Mouse (Mus musculus) hindbrain, embryonic 13.5 days (tissue): ENCODE measurements around the gene Rnf187. TPM values are rescaled to one million over a fixed set of nuclear protein-coding genes. Genes with fewer than 3 reads are reported as not detected.

Experiments used
- ATAC-seq: fragments of 200-750 bp; cut with Nextera tagmentation; 2 replicates; pipeline ENCODE4 v1.8.0; 2017; ENCODE audit warnings: moderate TSS enrichment; ENCODE audit not compliant: low FRiP score
- H3K27ac ChIP-seq: fragments of 300-500 bp; sonication (generic); 2 replicates; pipeline ENCODE4 v1.5.1; 2015; ENCODE audit warnings: inconsistent platforms, mild to moderate bottlenecking, moderate library complexity
- H3K27me3 ChIP-seq: fragments of 300-500 bp; sonication (generic); 2 replicates; pipeline ENCODE4 v1.6.1; 2015; ENCODE audit warnings: mild to moderate bottlenecking, inconsistent platforms
- H3K36me3 ChIP-seq: fragments of 300-500 bp; sonication (generic); 2 replicates; pipeline ENCODE4 v1.6.1; 2015; ENCODE audit warnings: mild to moderate bottlenecking, inconsistent platforms
- H3K4me1 ChIP-seq: fragments of 300-500 bp; sonication (generic); replicated peaks from 2 replicates; pipeline ENCODE4 v1.6.1; 2015; ENCODE audit warnings: inconsistent platforms
- H3K4me2 ChIP-seq: fragments of 300-500 bp; sonication (generic); 2 replicates; pipeline ENCODE4 v1.6.1; 2015; ENCODE audit warnings: inconsistent platforms, mild to moderate bottlenecking, moderate library complexity
- H3K4me3 ChIP-seq: fragments of 300-500 bp; sonication (generic); 2 replicates; pipeline ENCODE4 v1.5.1; 2015; ENCODE audit warnings: mild to moderate bottlenecking, inconsistent platforms
- H3K9ac ChIP-seq: fragments of 300-500 bp; sonication (generic); 2 replicates; pipeline ENCODE4 v1.6.1; 2015; ENCODE audit warnings: mild to moderate bottlenecking, inconsistent platforms
- H3K9me3 ChIP-seq: fragments of 300-500 bp; sonication (generic); 2 replicates; pipeline ENCODE4 v1.6.1; 2016; ENCODE audit warnings: inconsistent platforms
- WGBS: fragments of 180-500 bp; shearing (Covaris S2); methylation state at CpG from one replicate; pipeline ENCODE4 v1.1.7; 2015; 5-methylcytosine and 5-hydroxymethylcytosine counted together
- microRNA-seq: library from miRNA; unstranded; fragments of <30 nt; microRNA quantifications from one replicate; pipeline ENCODE4, GENCODE M21; 2016
- polyA plus RNA-seq: library from polyadenylated mRNA; unstranded; fragments of >200 nt; fragmentation: Nextera tagmentation; extraction: Ambion mirVana; gene quantifications from 2 replicates; pipeline ENCODE4 v1.2.1, GENCODE M21; 2015

Gene Rnf187
- polyA plus RNA-seq, 1 experiment from 2014 or later: 540 TPM

DNA sequence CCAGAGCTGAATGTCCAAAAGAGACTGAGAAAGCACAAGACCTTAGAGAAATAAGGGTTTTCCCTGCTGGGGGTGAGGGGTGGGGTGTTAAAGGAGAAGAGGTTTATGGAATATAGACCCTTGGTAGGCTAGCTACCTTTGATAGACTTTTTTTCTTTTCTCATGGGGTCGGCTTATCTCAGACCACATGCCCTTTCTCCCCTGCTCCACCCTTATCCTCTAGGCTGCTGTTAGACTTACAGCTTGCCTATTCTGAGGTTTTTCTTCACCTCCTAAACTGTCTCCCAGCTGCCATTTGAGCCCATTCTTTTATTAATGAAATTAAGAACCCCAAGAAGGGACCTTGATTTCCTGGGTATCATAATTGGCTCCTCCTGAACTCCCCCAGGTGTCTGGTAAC lies 24.9 kb downstream of the Rnf187 start:
- Histone ChIP-seq H3K9ac (no peak overlapping the region), H3K4me2 (no peak overlapping the region; the same call in 1 of the 2 replicates), H3K27ac (no peak overlapping the region), H3K27me3 (no peaks in the 10 kb centered on the region), H3K36me3 (no peaks in the 10 kb centered on the region), H3K4me3 (no peak overlapping the region), H3K4me1 (peaks cover 9% of the 10 kb centered on the region), H3K9me3 (no peaks in the 10 kb centered on the region)
- ATAC-seq: no peak
- WGBS: 92% methylated on average over 1 of the region's 1 CpGs

DNA sequence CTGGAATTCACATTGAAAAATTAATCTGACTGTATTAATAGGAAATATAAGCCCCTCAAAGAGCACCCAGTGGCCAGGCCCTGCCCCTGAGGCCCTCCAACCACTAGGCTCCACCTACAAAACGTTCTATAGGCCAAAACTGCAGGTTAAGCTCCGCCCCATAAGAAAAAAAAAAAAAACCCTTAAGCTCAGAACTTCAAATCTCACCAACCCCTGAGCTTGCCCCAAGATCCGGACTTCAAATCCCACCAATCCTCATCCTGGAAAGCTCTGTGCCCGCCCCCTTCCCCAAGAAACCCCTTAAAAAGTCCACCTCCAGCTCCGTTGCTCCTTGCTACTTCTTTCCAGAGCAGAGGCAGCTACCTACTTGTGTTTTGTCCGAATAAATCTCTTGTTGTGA lies 33.9 kb downstream of the Rnf187 start:
- WGBS: 47% methylated on average over 6 of the region's 6 CpGs

DNA sequence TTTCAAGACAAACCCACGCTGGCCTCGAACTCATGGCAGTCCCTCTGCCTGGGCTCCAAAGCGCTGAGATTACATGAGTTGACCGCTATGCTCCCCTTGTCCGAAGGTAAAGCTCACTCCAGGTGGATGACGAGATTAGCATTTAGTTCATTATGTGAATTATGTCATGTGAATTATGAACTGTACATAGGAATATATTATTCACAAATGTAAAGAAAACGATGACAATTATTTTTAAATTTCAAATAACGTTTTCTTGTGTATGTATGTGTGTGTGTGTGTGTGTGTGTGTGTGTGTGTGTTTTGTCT lies 34.4 kb downstream of the Rnf187 start:
- Histone ChIP-seq H3K27me3 (no peaks in the 10 kb centered on the region), H3K4me2 (peak overlapping the region; percentile 81), H3K4me1 (peaks cover 18% of the 10 kb centered on the region), H3K4me3 (peak overlapping the region; percentile 81), H3K27ac (no peak overlapping the region), H3K36me3 (peaks cover 17% of the 10 kb centered on the region), H3K9ac (no peak overlapping the region; the same call in 1 of the 2 replicates), H3K9me3 (no peaks in the 10 kb centered on the region)
- ATAC-seq: peak; percentile 30; the same call in 1 of the 2 replicates
- WGBS: 2% methylated on average over 8 of the region's 8 CpGs

More for the DNA sequence above, 33.9 kb downstream of the Rnf187 start:
- no peak overlapping the region for H3K27ac ChIP-seq
- H3K9me3 ChIP-seq: no peaks in the 10 kb centered on the region
- H3K4me2 ChIP-seq: no peak overlapping the region
- no peak overlapping the region for H3K4me3 ChIP-seq
- H3K4me1 ChIP-seq: peaks cover 18% of the 10 kb centered on the region
- peaks cover 17% of the 10 kb centered on the region for H3K36me3 ChIP-seq
- ATAC-seq: no peak
- no peak overlapping the region for H3K9ac ChIP-seq
- H3K27me3 ChIP-seq: no peaks in the 10 kb centered on the region

DNA sequence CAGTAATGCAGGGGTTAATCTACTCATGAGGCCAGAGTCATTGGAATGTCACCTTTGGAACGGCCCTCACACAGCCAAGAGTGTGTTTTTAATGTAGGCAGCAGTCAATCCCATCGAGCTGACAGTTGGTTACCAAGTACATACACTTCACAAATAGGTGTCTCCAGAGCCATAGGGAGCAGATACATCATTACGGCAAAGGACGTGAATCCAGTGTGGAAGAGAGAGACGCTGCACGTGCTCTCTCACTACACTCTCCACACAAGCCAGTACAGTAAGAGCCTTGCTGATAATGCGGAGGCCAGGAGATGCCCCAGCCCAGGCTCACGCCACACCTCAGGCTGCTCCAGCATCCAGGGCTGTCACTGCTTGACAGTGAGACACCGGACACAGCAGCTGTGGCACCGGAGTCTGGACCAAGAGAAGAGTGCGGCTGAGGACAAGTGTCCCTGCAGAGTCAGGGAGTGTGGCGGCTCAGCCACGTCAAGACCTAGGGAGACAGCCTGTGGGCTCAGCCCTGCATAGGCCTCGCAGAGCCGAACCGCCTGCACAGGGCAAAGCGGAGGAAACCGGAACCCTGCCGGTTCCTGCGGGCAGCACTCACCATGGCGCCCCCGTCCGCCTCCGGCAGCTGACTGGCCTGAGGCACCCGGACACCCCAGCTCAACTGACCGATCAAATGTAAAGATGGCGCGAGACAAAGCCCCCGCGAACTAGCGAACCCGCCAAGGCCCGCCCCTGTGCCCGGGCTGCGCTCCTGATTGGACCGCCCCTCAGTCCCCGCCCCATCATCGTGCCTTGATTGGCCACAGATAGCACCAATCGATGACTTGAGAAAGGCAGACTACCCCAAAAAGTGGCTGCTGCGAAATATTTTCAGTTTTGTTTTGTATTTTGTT lies 35.0 kb downstream of the Rnf187 start, which contains the start of gene Zfp39:
Gene Zfp39, minus strand, starts transcription at position 715 of the 899 bp plus-strand sequence.
- Histone ChIP-seq H3K9ac (peak within 1 kb of the TSS; percentile 92), H3K4me1 (peaks cover 19% of the 10 kb centered on the region), H3K4me2 (peak within 1 kb of the TSS; percentile 81), H3K27ac (peak within 1 kb of the TSS; percentile 89), H3K4me3 (peak within 1 kb of the TSS; percentile 81), H3K36me3 (peaks cover 17% of the 10 kb centered on the region), H3K27me3 (no peaks in the 10 kb centered on the region), H3K9me3 (no peaks in the 10 kb centered on the region)
- ATAC-seq: peak; percentile 99
- under 1% methylated on average over 40 of the region's 40 CpGs for WGBS

DNA sequence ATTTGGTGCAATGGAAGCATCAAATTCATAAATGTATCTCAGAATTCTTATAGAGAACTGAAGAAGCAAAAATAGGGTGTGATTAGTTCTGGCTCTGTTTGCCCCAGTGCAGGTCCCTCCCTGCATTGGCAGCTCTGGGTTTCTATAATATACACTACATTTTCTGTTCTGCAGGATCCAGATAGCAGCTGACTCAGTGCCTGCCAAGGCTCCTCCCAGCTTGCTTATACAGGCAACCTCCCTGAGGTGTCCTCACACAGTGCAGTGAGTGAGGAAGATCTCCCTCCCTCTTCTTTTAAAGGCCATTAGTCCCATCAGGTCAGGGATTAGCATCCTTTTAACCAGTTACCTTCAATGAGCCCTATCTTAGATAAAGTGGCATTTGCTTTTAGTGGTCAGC lies 37.6 kb downstream of the Rnf187 start:
- Histone ChIP-seq H3K27ac (no peak overlapping the region), H3K36me3 (peaks cover 35% of the 10 kb centered on the region), H3K4me2 (no peak overlapping the region), H3K27me3 (no peaks in the 10 kb centered on the region), H3K9ac (peak overlapping the region; percentile 29; the same call in 1 of the 2 replicates), H3K4me3 (no peak overlapping the region), H3K9me3 (no peaks in the 10 kb centered on the region), H3K4me1 (peaks cover 27% of the 10 kb centered on the region)
- ATAC-seq: no peak

DNA sequence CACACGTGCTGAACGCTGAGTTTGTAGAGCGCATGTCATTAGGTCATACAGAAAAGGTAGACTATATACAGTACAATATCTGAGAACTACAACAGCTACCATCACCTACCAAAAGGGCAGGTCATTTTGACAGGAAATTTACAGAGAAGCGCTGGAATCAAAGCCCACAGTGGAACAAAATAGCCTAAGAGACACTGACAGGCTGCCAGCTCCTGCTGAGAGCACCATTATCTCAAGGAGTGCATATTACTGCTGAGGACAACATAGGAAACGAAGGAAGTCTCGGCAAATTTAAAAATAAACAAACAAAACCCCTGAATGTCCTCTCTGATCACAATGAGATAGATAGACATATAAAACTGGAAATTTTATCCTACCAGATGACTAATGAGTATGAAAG lies 41.2 kb downstream of the Rnf187 start:
- Histone ChIP-seq H3K27ac (no peak overlapping the region), H3K27me3 (no peaks in the 10 kb centered on the region), H3K4me1 (peaks cover 17% of the 10 kb centered on the region), H3K4me2 (no peak overlapping the region), H3K9ac (no peak overlapping the region), H3K4me3 (no peak overlapping the region), H3K9me3 (no peaks in the 10 kb centered on the region), H3K36me3 (peaks cover 64% of the 10 kb centered on the region)
- ATAC-seq: no peak
- 81% methylated on average over 6 of the region's 6 CpGs for WGBS

DNA sequence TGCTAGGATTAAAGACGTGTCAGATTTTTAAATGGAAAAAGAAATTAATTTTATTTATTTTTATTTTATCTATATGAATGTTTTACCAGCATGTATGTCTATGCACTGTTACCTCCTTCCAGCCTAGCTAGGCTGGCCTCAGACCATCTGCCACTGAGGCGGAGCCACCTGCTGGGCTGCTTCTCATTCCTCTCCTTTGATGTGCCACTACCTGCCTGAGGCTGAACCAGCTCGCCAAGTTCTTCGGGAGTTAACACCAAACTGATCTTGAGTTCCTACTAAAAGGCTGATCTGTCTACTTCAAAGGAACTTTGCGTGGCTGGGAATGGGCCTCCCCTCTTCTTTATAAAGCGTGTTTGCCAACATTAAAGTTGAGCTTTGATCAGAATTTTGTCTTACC lies 44.3 kb downstream of the Rnf187 start:
- no peak overlapping the region for H3K4me3 ChIP-seq
- ATAC-seq: no peak
- 0 out of 2 replicates have a peak, but pooled peaks cover 9% of the 10 kb centered on the region for H3K4me1 ChIP-seq
- WGBS: 81% methylated on average over 6 of the region's 6 CpGs
- no peak overlapping the region for H3K27ac ChIP-seq
- H3K9me3 ChIP-seq: no peaks in the 10 kb centered on the region
- no peak overlapping the region for H3K9ac ChIP-seq
- no peaks in the 10 kb centered on the region for H3K27me3 ChIP-seq
- peaks cover 73% of the 10 kb centered on the region for H3K36me3 ChIP-seq
- H3K4me2 ChIP-seq: no peak overlapping the region

DNA sequence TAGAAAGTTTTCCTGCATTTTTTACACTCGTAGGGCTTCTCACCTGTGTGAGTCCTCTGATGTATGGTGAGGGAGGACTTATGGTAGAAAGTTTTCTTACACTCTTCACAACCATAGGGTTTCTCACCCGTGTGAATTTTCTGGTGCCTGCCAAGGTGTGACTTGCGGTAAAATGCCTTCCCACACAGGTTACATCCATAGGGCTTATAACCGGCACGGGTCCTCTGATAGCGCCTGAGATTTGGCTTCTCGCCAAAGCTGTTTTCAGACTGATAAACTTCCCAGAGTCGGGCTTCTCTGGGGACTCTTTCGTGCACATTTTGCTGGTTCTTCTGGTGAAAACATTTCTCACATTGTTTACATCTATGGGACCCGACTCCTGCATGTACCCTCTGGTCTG lies 48.2 kb downstream of the Rnf187 start:
- Histone ChIP-seq H3K9ac (no peak overlapping the region), H3K27me3 (no peaks in the 10 kb centered on the region), H3K9me3 (no peaks in the 10 kb centered on the region), H3K4me3 (no peak overlapping the region), H3K36me3 (peaks cover 66% of the 10 kb centered on the region), H3K4me1 (no peaks in the 10 kb centered on the region), H3K27ac (no peak overlapping the region), H3K4me2 (no peak overlapping the region)
- 95% methylated on average over 10 of the region's 10 CpGs for WGBS
- ATAC-seq: no peak

DNA sequence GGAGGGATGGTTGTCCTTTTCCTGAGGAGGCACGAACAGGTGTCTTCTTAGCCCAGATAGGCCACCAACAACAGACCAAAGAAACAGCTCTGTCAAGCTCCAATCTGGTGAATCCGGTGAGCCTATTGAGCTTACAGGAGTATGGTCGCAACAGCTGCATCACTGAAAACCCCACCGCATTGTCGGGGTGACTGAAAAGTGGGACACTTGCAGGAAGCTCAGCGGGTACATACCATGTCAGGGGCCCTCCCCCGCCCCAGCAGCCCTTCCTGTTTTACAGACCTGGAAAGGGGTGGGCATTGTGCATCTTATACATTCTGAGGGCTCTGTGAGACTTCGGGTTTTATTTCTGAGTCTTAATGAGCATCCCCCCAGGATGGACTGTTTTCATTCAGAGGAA lies 55.0 kb downstream of the Rnf187 start:
- H3K9me3 ChIP-seq: no peaks in the 10 kb centered on the region
- H3K4me1 ChIP-seq: no peaks in the 10 kb centered on the region
- no peak for ATAC-seq
- peaks cover 58% of the 10 kb centered on the region for H3K36me3 ChIP-seq
- no peak overlapping the region for H3K4me3 ChIP-seq
- 89% methylated on average over 8 of the region's 8 CpGs for WGBS
- no peak overlapping the region for H3K4me2 ChIP-seq
- no peaks in the 10 kb centered on the region for H3K27me3 ChIP-seq
- no peak overlapping the region for H3K9ac ChIP-seq
- no peak overlapping the region for H3K27ac ChIP-seq

Small RNAs within 50 kb of the gene (microRNA-seq; reads per million reads assigned to microRNA genes)
- gene Gm44313: not detected

Other genes starting within 250 kb of the Rnf187 start
- not detected in 2 replicates for gene Olfr319, start 239.8 kb downstream of the Rnf187 start, polyA plus RNA-seq
- gene Olfr318, start 214.9 kb downstream of the Rnf187 start, polyA plus RNA-seq: not detected in 2 replicates
- gene Olfr317, start 199.7 kb downstream of the Rnf187 start, polyA plus RNA-seq: 0.14 and 0.23 TPM in 2 replicates
- gene Olfr316, start 186.2 kb downstream of the Rnf187 start, polyA plus RNA-seq: not detected in 2 replicates
- not detected in 2 replicates for gene Olfr315, start 165.7 kb downstream of the Rnf187 start, polyA plus RNA-seq
- not detected in 2 replicates for gene Olfr314, start 156.0 kb downstream of the Rnf187 start, polyA plus RNA-seq
- gene Fam183b, start 137.0 kb downstream of the Rnf187 start, polyA plus RNA-seq: 9.2 and 10.8 TPM in 2 replicates
- gene Olfr313, start 123.9 kb downstream of the Rnf187 start, polyA plus RNA-seq: not detected in 2 replicates
- gene Olfr312, start 109.7 kb downstream of the Rnf187 start, polyA plus RNA-seq: not detected in 2 replicates
- gene Olfr311, start 99.7 kb downstream of the Rnf187 start, polyA plus RNA-seq: not detected in 2 replicates
- gene Gm12258, start 91.8 kb downstream of the Rnf187 start, polyA plus RNA-seq: 21.3 and 22.8 TPM in 2 replicates
- 11.5 and 12.9 TPM in 2 replicates for gene 2810021J22Rik, start 71.7 kb downstream of the Rnf187 start, polyA plus RNA-seq
- gene Zfp39, start 34.7 kb downstream of the Rnf187 start, polyA plus RNA-seq: 5.0 and 5.7 TPM in 2 replicates
- gene Btnl10, start 21.0 kb downstream of the Rnf187 start, polyA plus RNA-seq: not detected in 2 replicates
- 285 and 298 TPM in 2 replicates for gene Hist3h2ba, start 10.0 kb upstream of the Rnf187 start, polyA plus RNA-seq
- gene Hist3h2a, start 15.8 kb upstream of the Rnf187 start, polyA plus RNA-seq: 138 and 142 TPM in 2 replicates
- 1.6 TPM in 2 replicates for gene Trim17, start 15.8 kb upstream of the Rnf187 start, polyA plus RNA-seq
- 20.8 and 21.8 TPM in 2 replicates for gene Trim11, start 39.2 kb upstream of the Rnf187 start, polyA plus RNA-seq
- gene Obscn, start 197.5 kb upstream of the Rnf187 start, polyA plus RNA-seq: 0.22 and 0.44 TPM in 2 replicates
- 6.2 and 7.3 TPM in 2 replicates for gene Iba57, start 224.8 kb upstream of the Rnf187 start, polyA plus RNA-seq
- 0.14 and 0.17 TPM in 2 replicates for gene Gjc2, start 244.3 kb upstream of the Rnf187 start, polyA plus RNA-seq